Mouse (Mus musculus) megakaryocyte, embryonic 14.5 days (primary cell): ENCODE results near the gene Lrat.

Source experiments
- FLI1 ChIP-seq: IDR thresholded peaks from 2 replicates; pipeline ENCODE4 v1.6.1; 2012; ENCODE audit warnings: low read length, inconsistent platforms, mixed read lengths
- GATA1 ChIP-seq: IDR thresholded peaks from 3 replicates; pipeline ENCODE4 v1.6.1; 2012; ENCODE audit warnings: mixed read lengths, low read length, inconsistent platforms, borderline replicate concordance

DNA sequence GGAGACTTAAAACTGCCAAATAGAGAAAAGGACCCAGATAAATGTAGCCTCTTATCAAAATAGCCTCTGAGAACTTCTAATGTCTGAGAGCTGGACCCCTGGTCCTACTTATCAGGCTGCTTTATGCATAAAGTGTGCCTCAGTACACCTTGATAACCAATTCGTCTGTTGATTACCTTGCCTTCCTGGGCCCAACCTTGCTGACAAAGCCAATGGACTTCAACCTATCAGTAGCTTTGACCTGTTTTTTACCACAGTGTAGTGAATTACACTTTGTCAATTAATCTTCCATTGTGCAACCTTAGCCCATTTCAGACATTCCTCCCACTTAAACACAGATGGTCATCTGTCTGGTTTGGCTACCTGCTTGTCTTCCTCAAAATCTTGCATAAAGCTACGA lies 24.1 kb upstream of the Lrat start:
- no peak for TF ChIP-seq GATA1
- no peak for TF ChIP-seq FLI1
